Mouse (Mus musculus) spleen, adult 2 months (tissue): ENCODE measurements at regions not wholly inside any gene's neighbourhood (a gene's known extent, or its start where the extent isn't known, plus 50 kb on each side); places are given as distances from the start of the nearest gene placed in this dataset.

Experiments
- CTCF ChIP-seq: fragments of 200-500 bp; IDR thresholded peaks from 2 replicates; pipeline ENCODE4 v1.5.1; 2011; ENCODE audit warnings: mild to moderate bottlenecking, inconsistent platforms; ENCODE audit not compliant: insufficient read depth, insufficient read length, insufficient replicate concordance; ENCODE audit errors: extremely low read depth
- POLR2A ChIP-seq: fragments of 200-500 bp; IDR thresholded peaks from 2 replicates; pipeline ENCODE4 v1.6.1; 2011; ENCODE audit warnings: low read depth, low read length, inconsistent platforms

DNA sequence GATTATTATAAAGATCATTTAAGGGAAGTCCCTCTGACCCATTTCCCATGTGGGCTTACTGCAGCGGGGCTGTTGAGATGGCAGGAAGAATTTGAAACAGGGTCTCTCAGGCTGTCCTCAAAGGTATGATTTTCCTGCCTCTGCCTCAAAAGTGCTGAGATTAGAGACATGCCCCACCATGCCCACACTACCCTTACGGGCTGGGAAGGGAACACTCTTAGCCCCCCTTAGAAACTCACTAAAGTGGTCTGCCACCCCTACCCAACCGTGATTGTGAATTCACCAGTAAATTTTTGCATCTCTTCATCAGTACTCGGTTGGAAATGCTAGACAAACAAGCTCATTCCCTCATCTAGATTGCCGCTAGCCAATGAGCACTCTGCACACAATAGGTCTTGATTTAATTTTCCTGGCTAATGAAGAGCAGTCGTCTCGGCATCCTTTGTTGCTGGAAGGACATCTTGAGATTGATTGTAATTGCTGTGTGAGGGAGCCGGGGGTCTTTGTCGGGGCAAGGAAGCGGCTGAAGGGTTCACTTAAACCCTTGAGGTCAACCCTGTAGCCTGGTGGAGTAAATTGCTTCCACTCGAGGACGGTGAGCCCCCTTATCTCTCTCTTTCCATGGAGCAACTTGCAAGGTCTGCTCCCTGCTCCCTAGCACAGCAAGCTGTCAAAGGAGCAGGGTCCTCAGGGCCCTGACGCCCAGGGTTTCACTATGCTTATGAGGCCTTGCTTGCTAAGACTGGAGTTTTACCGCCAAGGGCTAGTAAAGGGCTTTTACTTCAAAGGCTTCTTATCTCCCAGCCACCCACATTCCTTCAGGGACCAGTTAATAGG lies 51.7 kb upstream of the Tiam2 start:
- TF ChIP-seq CTCF: no peak
- TF ChIP-seq POLR2A: no peak
